Mouse (Mus musculus) ES-Bruce4 (cell line): Measurements from ENCODE around the gene Gad2. TPM values are rescaled to one million over a fixed set of nuclear protein-coding genes. Genes with fewer than 3 reads are reported as not detected.

Experiments used
- H3K27ac ChIP-seq: 2 replicates; pipeline ENCODE4 v1.5.1; 2012; ENCODE audit warnings: low read length, inconsistent platforms; ENCODE audit not compliant: insufficient read depth
- H3K27me3 ChIP-seq: 2 replicates; pipeline ENCODE4 v1.6.1; 2012; ENCODE audit warnings: mild to moderate bottlenecking, low read length, inconsistent platforms; ENCODE audit not compliant: control insufficient read depth, poor library complexity, insufficient read depth, severe bottlenecking
- H3K36me3 ChIP-seq: 2 replicates; pipeline ENCODE4 v1.6.1; 2012; ENCODE audit warnings: inconsistent platforms, mild to moderate bottlenecking, low read length, moderate library complexity; ENCODE audit not compliant: control insufficient read depth, poor library complexity, insufficient read depth, severe bottlenecking
- H3K4me1 ChIP-seq: one replicate; pipeline ENCODE4 v1.8.1; 2011; ENCODE audit warnings: low read length; ENCODE audit not compliant: control insufficient read depth, insufficient read depth
- H3K4me3 ChIP-seq: 2 replicates; pipeline ENCODE4 v1.5.1; 2011; ENCODE audit warnings: low read depth, mild to moderate bottlenecking, low read length
- H3K9ac ChIP-seq: 2 replicates; pipeline ENCODE4 v1.6.1; 2012; ENCODE audit warnings: low read depth, mild to moderate bottlenecking, inconsistent platforms; ENCODE audit not compliant: poor library complexity, severe bottlenecking
- H3K9me3 ChIP-seq: replicated peaks from 2 replicates; pipeline ENCODE4 v1.6.1; 2012; ENCODE audit warnings: mild to moderate bottlenecking, low read length, inconsistent platforms; ENCODE audit not compliant: control insufficient read depth, poor library complexity, insufficient read depth, severe bottlenecking
- CTCF ChIP-seq: IDR thresholded peaks from one replicate; pipeline ENCODE4 v1.8.1; 2011; ENCODE audit warnings: low read depth, low read length
- EP300 ChIP-seq: IDR thresholded peaks from 2 replicates; pipeline ENCODE4 v1.6.1; 2011; ENCODE audit warnings: low read depth, low read length; ENCODE audit not compliant: insufficient read depth
- POLR2A ChIP-seq: IDR thresholded peaks from one replicate; pipeline ENCODE4 v1.8.1; 2011; ENCODE audit warnings: low read length; ENCODE audit not compliant: insufficient read depth
- polyA plus RNA-seq: library from polyadenylated mRNA; stranded (reverse); fragments of >200 nt; gene quantifications from 2 replicates; pipeline ENCODE4 v1.2.4, GENCODE M21; 2011; ENCODE audit warnings: low read depth; ENCODE audit not compliant: missing spikeins, insufficient read depth, insufficient read length

Gene Gad2
- polyA plus RNA-seq, 1 experiment, result 0.24 TPM

DNA sequence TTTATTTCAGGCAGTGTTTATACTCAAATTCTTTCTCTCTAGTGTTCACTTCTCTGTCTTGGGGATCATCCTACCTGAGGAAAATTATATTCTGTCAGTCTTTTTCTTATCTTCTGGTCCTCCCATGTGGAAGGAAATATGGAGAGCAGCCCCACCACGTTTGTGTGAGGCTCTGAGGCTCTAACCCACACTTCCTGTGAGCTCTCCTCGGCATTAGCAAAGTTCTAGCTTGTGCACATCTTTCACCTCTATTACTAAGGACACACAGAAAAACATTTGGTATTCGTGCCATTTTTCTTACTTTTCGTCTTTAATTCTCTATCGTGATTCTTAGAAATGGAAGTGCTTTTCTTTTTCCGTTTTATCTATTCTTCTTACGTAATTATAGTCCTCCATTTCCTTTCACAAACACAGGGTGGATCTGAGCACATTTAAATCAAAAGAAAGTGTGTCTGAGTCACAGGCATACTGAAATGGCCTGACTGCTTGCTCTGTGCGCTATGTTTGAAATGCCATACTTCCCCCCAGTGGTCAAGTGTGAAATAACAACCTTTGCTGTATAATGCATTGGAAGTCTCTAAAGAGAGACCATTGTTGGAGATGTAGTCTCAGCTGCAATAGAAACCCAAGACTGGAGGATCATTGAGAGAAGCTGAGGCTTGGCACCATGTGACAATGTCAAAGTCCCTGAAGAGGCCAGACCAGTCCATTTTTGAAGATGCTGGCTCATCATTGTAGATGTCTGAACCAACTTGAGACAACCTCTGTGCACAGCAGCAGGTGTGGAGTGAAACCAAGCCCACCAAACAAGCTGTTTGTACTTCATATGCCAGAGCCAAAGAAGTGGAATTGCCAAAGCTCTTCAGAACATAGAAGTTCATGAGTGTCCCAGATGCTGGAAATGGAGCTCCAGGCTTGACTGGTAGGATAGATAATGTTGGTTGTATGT is 99.8 kb downstream of the Gad2 start:
- Histone ChIP-seq H3K4me1 (no peaks in the 10 kb centered on the region), H3K9ac (no peak overlapping the region), H3K9me3 (no peaks in the 10 kb centered on the region), H3K27ac (no peak overlapping the region), H3K27me3 (no peaks in the 10 kb centered on the region), H3K4me3 (no peak overlapping the region), H3K36me3 (no peaks in the 10 kb centered on the region)
- TF ChIP-seq CTCF (no peak), EP300 (no peak), POLR2A (no peak)

DNA sequence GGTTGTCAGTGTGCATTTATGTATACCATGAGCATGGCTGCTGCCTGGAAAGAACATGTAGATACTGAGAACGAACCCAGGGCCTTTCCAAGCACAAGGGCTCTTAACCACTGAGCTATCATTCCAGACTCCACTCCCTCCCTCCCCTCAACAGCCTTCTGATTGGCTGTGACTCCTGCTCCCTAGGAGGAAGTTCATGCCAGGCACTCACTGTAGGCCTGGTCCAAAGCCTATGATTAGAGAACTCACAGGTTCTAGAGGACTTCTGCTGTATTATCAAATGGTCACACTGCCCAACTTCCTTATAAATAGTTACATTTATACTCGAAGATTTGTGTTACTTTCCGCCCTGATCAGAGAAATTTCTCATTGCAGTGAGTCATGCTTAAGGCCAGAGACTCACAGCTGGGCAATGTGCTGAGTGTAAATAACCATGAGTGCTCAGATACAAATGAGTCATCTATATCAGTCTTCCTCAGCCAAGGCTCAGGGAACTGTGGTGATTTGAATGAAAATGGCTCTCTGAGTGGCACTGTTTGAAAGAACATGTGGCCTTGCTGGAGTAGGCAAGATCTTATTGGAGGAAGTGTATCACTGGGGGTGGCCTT is 102.0 kb downstream of the Gad2 start:
- Histone ChIP-seq H3K27me3 (no peaks in the 10 kb centered on the region), H3K9ac (no peak overlapping the region), H3K4me1 (no peaks in the 10 kb centered on the region), H3K9me3 (no peaks in the 10 kb centered on the region), H3K36me3 (no peaks in the 10 kb centered on the region), H3K4me3 (no peak overlapping the region), H3K27ac (no peak overlapping the region)
- TF ChIP-seq POLR2A (no peak), EP300 (no peak), CTCF (no peak)

DNA sequence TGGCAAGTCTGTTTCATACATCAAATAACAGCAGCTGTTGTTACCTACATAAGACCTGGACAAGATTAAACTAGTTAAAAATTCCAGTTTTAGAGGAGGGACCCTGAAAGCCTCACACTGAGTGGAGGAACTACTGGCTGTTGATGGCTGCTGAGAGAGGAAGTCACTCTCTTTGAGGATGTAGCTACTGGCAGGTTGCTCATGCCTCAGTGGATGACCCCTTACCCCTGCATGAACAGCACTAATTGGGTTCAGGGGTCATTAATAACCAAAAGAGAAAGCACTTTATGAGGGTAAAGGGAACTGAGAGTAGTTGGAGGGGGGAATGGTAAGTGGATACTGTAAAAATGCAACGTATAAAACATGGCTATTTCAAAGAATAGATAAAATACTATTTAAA is 105.1 kb downstream of the Gad2 start:
- H3K27ac ChIP-seq, result no peak overlapping the region
- TF ChIP-seq POLR2A (no peak), EP300 (no peak), CTCF (no peak)
- no peaks in the 10 kb centered on the region for H3K9me3 ChIP-seq
- H3K4me3 ChIP-seq, result no peak overlapping the region
- H3K9ac ChIP-seq, result no peak overlapping the region
- no peaks in the 10 kb centered on the region for H3K27me3 ChIP-seq
- no peaks in the 10 kb centered on the region for H3K4me1 ChIP-seq
- H3K36me3 ChIP-seq, result no peaks in the 10 kb centered on the region

DNA sequence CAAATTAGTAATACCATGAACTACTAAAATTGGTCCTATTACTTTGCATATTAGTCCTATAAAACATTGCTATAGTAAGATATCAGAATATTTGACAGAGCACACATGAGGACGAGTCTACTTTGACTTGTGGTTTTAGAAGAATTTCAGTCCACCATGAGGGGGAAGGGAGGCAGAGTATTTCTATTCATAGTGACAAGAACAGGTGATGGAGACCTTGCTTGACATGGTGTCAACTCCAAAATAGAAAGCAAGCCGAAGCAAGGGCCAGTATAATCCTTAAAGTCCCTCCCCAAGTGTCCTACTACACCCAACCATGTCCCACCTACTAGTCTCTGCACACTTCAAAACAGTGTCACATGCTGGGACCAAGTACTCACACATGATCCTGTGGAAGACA is 114.1 kb downstream of the Gad2 start:
- Histone ChIP-seq H3K27me3 (no peaks in the 10 kb centered on the region), H3K36me3 (no peaks in the 10 kb centered on the region), H3K9ac (no peak overlapping the region), H3K4me1 (no peaks in the 10 kb centered on the region), H3K4me3 (no peak overlapping the region), H3K27ac (no peak overlapping the region), H3K9me3 (peaks cover 20% of the 10 kb centered on the region)
- TF ChIP-seq EP300, result no peak
- TF ChIP-seq CTCF, result no peak
- TF ChIP-seq POLR2A, result no peak

DNA sequence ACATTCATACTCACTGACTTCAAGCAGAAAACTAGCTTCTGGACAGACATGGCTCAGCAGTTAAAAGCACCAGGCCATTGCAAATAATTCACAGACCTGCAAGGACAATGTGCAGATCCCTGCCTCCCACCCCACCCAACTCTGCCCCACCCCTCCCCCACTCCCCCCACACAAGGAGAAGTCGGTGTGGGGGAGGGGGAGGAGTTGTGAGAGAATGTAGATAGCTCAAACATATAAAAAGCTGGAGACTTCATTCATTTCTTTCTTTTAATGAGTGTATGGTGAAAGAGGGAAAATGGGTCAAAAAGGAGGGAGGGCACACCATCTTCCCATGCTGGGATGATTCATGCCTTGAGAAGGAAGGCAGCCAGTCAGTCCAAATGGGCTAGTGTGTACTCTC is 117.4 kb downstream of the Gad2 start:
- TF ChIP-seq POLR2A (no peak), CTCF (no peak), EP300 (no peak)
- Histone ChIP-seq H3K9me3 (peaks cover 20% of the 10 kb centered on the region), H3K9ac (no peak overlapping the region), H3K4me1 (no peaks in the 10 kb centered on the region), H3K4me3 (no peak overlapping the region), H3K36me3 (no peaks in the 10 kb centered on the region), H3K27ac (no peak overlapping the region), H3K27me3 (no peaks in the 10 kb centered on the region)

DNA sequence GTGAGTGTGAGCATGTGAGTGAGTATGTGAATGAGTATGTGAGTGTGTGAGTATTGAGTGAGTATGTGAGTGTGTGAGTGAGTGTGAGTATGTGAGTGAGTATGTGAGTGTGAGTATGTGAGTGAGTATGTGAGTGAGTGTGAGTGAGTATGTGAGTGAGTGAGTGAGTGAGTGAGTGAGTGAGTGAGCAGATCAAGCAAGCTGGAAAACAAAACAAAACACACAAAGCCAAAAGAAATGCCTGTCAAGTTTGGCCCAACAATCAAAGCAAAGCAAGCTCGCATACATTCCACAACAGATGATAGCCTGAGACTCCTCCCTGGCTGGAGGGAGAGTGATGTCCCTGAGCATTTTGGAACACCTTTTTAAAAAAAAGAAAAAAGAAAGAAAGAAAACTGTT is 118.4 kb downstream of the Gad2 start:
- TF ChIP-seq POLR2A, result no peak
- Histone ChIP-seq H3K36me3 (no peaks in the 10 kb centered on the region), H3K4me1 (no peaks in the 10 kb centered on the region)

More for the DNA sequence above, 118.4 kb downstream of the Gad2 start:
- Histone ChIP-seq H3K27ac (no peak overlapping the region), H3K9me3 (peaks cover 20% of the 10 kb centered on the region), H3K9ac (no peak overlapping the region), H3K27me3 (no peaks in the 10 kb centered on the region), H3K4me3 (no peak overlapping the region)
